Mouse (Mus musculus) heart, postnatal 0 days (tissue): ENCODE results near the gene Tcf15.

ENCODE experiments used
- CTCF ChIP-seq: IDR thresholded peaks from 2 replicates; pipeline ENCODE4 v1.5.1; 2016; ENCODE audit warnings: antibody characterized with exemption, control low read depth, low read depth
- EP300 ChIP-seq: IDR thresholded peaks from 2 replicates; pipeline ENCODE4 v1.6.1; 2016; ENCODE audit warnings: antibody characterized with exemption, low read depth

DNA sequence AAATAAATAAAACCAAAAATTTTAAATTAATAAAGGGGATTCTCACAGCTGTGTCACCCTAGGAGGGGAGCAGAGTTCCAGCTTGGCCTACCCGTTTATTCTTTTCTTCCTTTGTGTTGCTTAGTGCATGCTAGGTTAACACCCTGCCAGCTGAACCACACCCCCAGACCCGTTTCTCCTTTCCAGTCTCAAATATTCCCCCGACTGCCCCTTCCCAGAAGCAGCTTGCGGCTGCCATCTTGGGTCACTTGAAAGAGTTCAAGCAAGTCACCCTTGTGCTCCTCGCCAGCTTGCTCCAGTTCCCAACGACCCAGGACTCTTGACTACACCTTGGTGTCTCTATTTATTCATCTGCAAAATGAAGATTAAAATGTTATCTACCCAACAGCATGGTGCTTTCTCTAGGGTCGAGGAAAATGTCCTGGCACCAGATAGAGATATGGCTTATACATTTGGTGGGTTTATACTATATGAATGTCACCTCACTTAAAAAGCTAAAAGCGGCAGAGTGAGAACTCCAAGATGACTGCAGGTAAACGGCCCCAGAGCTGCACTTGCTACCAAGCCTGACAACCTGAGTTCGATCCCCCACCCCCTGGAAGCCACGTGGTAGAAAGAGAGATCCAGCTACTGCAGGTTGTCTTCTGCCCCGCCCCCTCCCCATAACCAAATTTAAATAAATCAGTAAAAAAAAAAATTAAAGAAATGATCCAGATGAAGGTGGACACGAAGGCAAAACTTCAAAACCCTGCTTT lies 49.4 kb downstream of the Tcf15 start:
- TF ChIP-seq CTCF (no peak), EP300 (no peak)
